Mouse (Mus musculus) stomach, embryonic 16.5 days (tissue): ENCODE measurements around the gene Ndufa4l2. TPM values are rescaled to one million over a fixed set of nuclear protein-coding genes. Genes with fewer than 3 reads are reported as not detected.

Experiments used
- ATAC-seq: fragments of 200-750 bp; cut with Nextera tagmentation; 2 replicates; pipeline ENCODE4 v1.8.0; 2017; ENCODE audit warnings: moderate number of reproducible peaks, moderate TSS enrichment; ENCODE audit not compliant: insufficient read depth, low FRiP score
- H3K27ac ChIP-seq: fragments of 300-500 bp; sonication (generic); 2 replicates; pipeline ENCODE4 v1.5.1; 2014; ENCODE audit warnings: low read length
- H3K27me3 ChIP-seq: fragments of 300-500 bp; sonication (generic); 2 replicates; pipeline ENCODE4 v1.6.1; 2014; ENCODE audit warnings: low read length, control low read depth, mixed read lengths; ENCODE audit not compliant: control insufficient read depth, insufficient read depth
- H3K36me3 ChIP-seq: fragments of 300-500 bp; sonication (generic); 2 replicates; pipeline ENCODE4 v1.6.1; 2014; ENCODE audit warnings: low read length; ENCODE audit not compliant: control insufficient read depth, insufficient read depth
- H3K4me1 ChIP-seq: fragments of 300-500 bp; sonication (generic); 2 replicates; pipeline ENCODE4 v1.6.1; 2014; ENCODE audit warnings: low read length, control low read depth, mixed read lengths; ENCODE audit not compliant: control insufficient read depth, insufficient read depth
- H3K4me2 ChIP-seq: fragments of 300-500 bp; sonication (generic); 2 replicates; pipeline ENCODE4 v1.6.1; 2014; ENCODE audit warnings: low read depth, low read length, mixed read lengths
- H3K4me3 ChIP-seq: fragments of 300-500 bp; sonication (generic); replicated peaks from 2 replicates; pipeline ENCODE4 v1.5.1; 2014; ENCODE audit warnings: mild to moderate bottlenecking, low read length
- H3K9ac ChIP-seq: fragments of 300-500 bp; sonication (generic); 2 replicates; pipeline ENCODE4 v1.6.1; 2014; ENCODE audit warnings: low read length
- H3K9me3 ChIP-seq: fragments of 300-500 bp; sonication (generic); replicated peaks from 2 replicates; pipeline ENCODE4 v1.6.1; 2016; ENCODE audit warnings: low read length, control low read depth; ENCODE audit not compliant: control insufficient read depth
- WGBS: fragments of 180-500 bp; shearing (Covaris S2); extraction: QIAGEN DNeasy Blood & Tissue Kit; methylation state at CpG from one replicate; pipeline ENCODE4 v1.1.7; 2014; 5-methylcytosine and 5-hydroxymethylcytosine counted together
- polyA plus RNA-seq: library from polyadenylated mRNA; unstranded; fragments of >200 nt; fragmentation: Nextera tagmentation; extraction: Ambion mirVana; gene quantifications from 2 replicates; pipeline ENCODE4 v1.2.1, GENCODE M21; 2015

The Ndufa4l2 gene
- polyA plus RNA-seq = 192 and 231 TPM in 2 replicates

DNA sequence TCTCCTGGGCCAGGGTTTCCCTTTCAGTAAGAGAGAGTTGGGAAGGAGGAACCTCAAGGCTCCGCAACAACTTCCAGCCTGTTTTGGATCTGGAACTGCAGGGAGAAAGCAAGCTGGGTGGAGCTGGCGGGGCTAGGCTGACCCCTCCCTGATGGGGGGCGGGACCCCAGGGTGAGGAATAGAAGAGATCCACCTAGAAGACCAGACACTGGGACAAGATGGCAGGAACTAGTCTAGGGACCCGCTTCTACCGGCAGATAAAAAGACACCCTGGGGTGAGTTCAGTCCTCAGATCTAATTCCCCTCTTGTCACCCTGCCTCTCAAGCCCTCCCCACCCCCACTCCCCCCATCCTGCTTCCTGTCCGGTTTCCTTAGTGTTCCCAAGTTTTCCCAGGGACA lies at the start of gene Ndufa4l2:
TSS of gene Ndufa4l2 (plus strand) at position 204 of the 400 bp plus-strand sequence.
- H3K27ac ChIP-seq = peak within 1 kb of the TSS; percentile 93
- 20% methylated on average over 6 of the region's 6 CpGs for WGBS
- peaks cover 65% of the 10 kb centered on the region for H3K4me1 ChIP-seq
- peaks cover 39% of the 10 kb centered on the region for H3K27me3 ChIP-seq
- peak within 1 kb of the TSS; percentile 64 for H3K9ac ChIP-seq
- H3K4me2 ChIP-seq = peak within 1 kb of the TSS; percentile 68
- peaks cover 17% of the 10 kb centered on the region for H3K36me3 ChIP-seq
- no peak for ATAC-seq
- H3K4me3 ChIP-seq = peak within 1 kb of the TSS; percentile 44
- H3K9me3 ChIP-seq = no peaks in the 10 kb centered on the region

- no peaks in the 10 kb centered on the region for H3K27me3 ChIP-seq
- H3K4me3 ChIP-seq = no peak overlapping the region
- 55% methylated on average over 15 of the region's 15 CpGs for WGBS
- no peak overlapping the region for H3K9ac ChIP-seq
- H3K36me3 ChIP-seq = peaks cover 5% of the 10 kb centered on the region; the same call in 1 of the 2 replicates
- H3K4me2 ChIP-seq = no peak overlapping the region
- no peaks in the 10 kb centered on the region for H3K9me3 ChIP-seq
- no peak overlapping the region for H3K27ac ChIP-seq
- H3K4me1 ChIP-seq = no peaks in the 10 kb centered on the region
- no peak for ATAC-seq
Observed at GRCm38 (mm10) chr10:127471281-127471988, 43.3 kb upstream of the Ndufa4l2 start.

- WGBS = 79% methylated on average over 9 of the region's 9 CpGs
- Histone ChIP-seq H3K9me3 (no peaks in the 10 kb centered on the region), H3K27ac (no peak overlapping the region), H3K36me3 (peaks cover 5% of the 10 kb centered on the region; the same call in 1 of the 2 replicates), H3K4me3 (no peak overlapping the region), H3K4me2 (no peak overlapping the region), H3K27me3 (no peaks in the 10 kb centered on the region), H3K4me1 (no peaks in the 10 kb centered on the region), H3K9ac (no peak overlapping the region)
- no peak for ATAC-seq
Observed at GRCm38 (mm10) chr10:127472722-127473121, 42.0 kb upstream of the Ndufa4l2 start.

- no peaks in the 10 kb centered on the region for H3K4me1 ChIP-seq
- H3K27ac ChIP-seq = no peak overlapping the region
- no peak overlapping the region for H3K4me2 ChIP-seq
- WGBS = 94% methylated on average over 4 of the region's 4 CpGs
- H3K9ac ChIP-seq = no peak overlapping the region
- H3K27me3 ChIP-seq = no peaks in the 10 kb centered on the region
- peaks cover 5% of the 10 kb centered on the region; the same call in 1 of the 2 replicates for H3K36me3 ChIP-seq
- no peak for ATAC-seq
- H3K9me3 ChIP-seq = no peaks in the 10 kb centered on the region
- no peak overlapping the region for H3K4me3 ChIP-seq
Observed at GRCm38 (mm10) chr10:127475175-127475574, 39.6 kb upstream of the Ndufa4l2 start.

DNA sequence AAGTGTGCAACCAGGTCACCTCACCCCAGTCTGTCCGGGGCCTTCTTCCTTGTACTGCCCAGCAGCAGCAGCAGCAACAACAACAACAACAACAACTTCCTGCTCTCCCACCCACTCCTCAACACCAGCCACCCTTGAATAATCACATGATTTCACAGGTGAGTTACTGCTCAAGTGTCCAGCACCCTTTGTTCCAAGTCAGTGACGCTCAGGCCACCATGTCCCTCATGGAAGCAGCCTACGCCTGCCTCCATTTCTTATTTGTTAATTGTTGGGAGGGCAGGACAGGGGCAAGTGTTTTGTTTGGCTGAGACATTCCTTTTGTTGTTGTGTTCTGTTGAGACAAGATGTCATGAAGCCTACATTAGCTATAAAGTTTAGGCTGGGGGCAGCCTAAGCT lies 38.2 kb upstream of the Ndufa4l2 start:
- Histone ChIP-seq H3K4me2 (no peak overlapping the region), H3K4me3 (no peak overlapping the region), H3K4me1 (no peaks in the 10 kb centered on the region), H3K9me3 (no peaks in the 10 kb centered on the region), H3K9ac (no peak overlapping the region), H3K27me3 (no peaks in the 10 kb centered on the region), H3K27ac (no peak overlapping the region), H3K36me3 (peaks cover 5% of the 10 kb centered on the region; the same call in 1 of the 2 replicates)
- WGBS = 82% methylated on average over 3 of the region's 3 CpGs
- no peak for ATAC-seq

DNA sequence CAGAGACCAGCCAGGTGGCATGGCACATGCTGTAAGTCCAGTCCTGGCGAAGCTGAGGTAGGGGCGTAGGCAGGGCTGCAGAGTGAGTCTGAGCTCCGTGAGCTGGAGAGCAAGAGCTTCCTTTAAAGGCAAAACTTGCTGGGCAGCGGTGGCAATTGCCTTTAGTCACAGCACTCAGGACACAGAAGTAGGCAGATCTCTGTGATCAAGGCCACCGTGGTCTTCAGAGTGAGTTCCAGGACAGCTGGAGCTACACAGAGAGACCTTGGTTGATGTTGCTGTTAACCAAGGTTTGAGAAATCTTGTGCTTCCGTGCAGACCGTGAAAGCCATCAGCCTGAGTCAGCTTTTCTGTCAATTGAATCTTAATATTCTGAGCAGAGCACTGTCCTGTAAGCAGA lies 37.5 kb upstream of the Ndufa4l2 start:
- Histone ChIP-seq H3K27me3 (no peaks in the 10 kb centered on the region), H3K4me2 (no peak overlapping the region), H3K9ac (no peak overlapping the region), H3K4me1 (no peaks in the 10 kb centered on the region), H3K27ac (no peak overlapping the region), H3K9me3 (no peaks in the 10 kb centered on the region), H3K4me3 (no peak overlapping the region), H3K36me3 (no peaks in the 10 kb centered on the region)
- 82% methylated on average over 7 of the region's 7 CpGs for WGBS
- no peak for ATAC-seq

GRCm38 (mm10) chr10:127479131-127479530 lies 35.6 kb upstream of the Ndufa4l2 start:
- Histone ChIP-seq H3K9me3 (no peaks in the 10 kb centered on the region), H3K9ac (no peak overlapping the region), H3K4me2 (no peak overlapping the region), H3K4me1 (no peaks in the 10 kb centered on the region), H3K4me3 (no peak overlapping the region), H3K27me3 (no peaks in the 10 kb centered on the region), H3K27ac (no peak overlapping the region), H3K36me3 (no peaks in the 10 kb centered on the region)
- ATAC-seq = no peak
- 97% methylated on average over 4 of the region's 4 CpGs for WGBS

GRCm38 (mm10) chr10:127480833-127481813 lies 33.6 kb upstream of the Ndufa4l2 start:
- H3K9ac ChIP-seq = no peak overlapping the region
- no peaks in the 10 kb centered on the region for H3K27me3 ChIP-seq
- no peaks in the 10 kb centered on the region for H3K4me1 ChIP-seq
- WGBS = 67% methylated on average over 19 of the region's 19 CpGs
- H3K27ac ChIP-seq = no peak overlapping the region
- H3K36me3 ChIP-seq = peaks cover 11% of the 10 kb centered on the region; the same call in 1 of the 2 replicates
- no peak overlapping the region for H3K4me3 ChIP-seq
- no peaks in the 10 kb centered on the region for H3K9me3 ChIP-seq
- no peak overlapping the region for H3K4me2 ChIP-seq
- peak; percentile 65; the same call in 1 of the 2 replicates for ATAC-seq

GRCm38 (mm10) chr10:127485235-127485634 lies 29.5 kb upstream of the Ndufa4l2 start:
- H3K9ac ChIP-seq = no peak overlapping the region
- no peaks in the 10 kb centered on the region for H3K4me1 ChIP-seq
- H3K4me3 ChIP-seq = no peak overlapping the region
- WGBS = 88% methylated on average over 10 of the region's 10 CpGs
- H3K27me3 ChIP-seq = no peaks in the 10 kb centered on the region
- H3K4me2 ChIP-seq = no peak overlapping the region
- H3K36me3 ChIP-seq = peaks cover 11% of the 10 kb centered on the region; the same call in 1 of the 2 replicates
- ATAC-seq = no peak
- H3K27ac ChIP-seq = no peak overlapping the region
- no peaks in the 10 kb centered on the region for H3K9me3 ChIP-seq
